Mouse (Mus musculus) heart, postnatal 36 days (tissue): ENCODE data around the gene Rbm44. TPM values are rescaled to one million over a fixed set of nuclear protein-coding genes. Genes with fewer than 3 reads are reported as not detected.

Experiments
- DNase-seq, 2 experiments: peaks; one replicate each; pipeline ENCODE4 v3.0.0; 2021 to 2022
- intact Hi-C: fragments of 180-260 bp; cut with DNase I; formaldehyde crosslinking; loops from one replicate; pipeline ENCODE4 v1.15.1; 2025
- total RNA-seq, 2 experiments: library from RNA; stranded (reverse); gene quantifications; 2 replicates each; pipeline ENCODE4 v1.2.3; 2021

Rbm44 gene
- total RNA-seq, 2 experiments from 2014 or later: not detected

- intact Hi-C loops: no loop called here
- DNase-seq: no peak
Measured at GRCm38 (mm10) chr1:91206873-91207272, 62.0 kb downstream of the Rbm44 start.

- DNase-seq: no peak
Measured at GRCm38 (mm10) chr1:91207334-91208074, 62.6 kb downstream of the Rbm44 start.

GRCm38 (mm10) chr1:91209343-91209742 is 64.5 kb downstream of the Rbm44 start:
- intact Hi-C loops: no loop called here
- DNase-seq: peak in 1 of 2 experiments; percentile 40

More at GRCm38 (mm10) chr1:91207334-91208074, 62.6 kb downstream of the Rbm44 start:
- intact Hi-C loops: no loop called here

- DNase-seq: peak; percentile 68 to 74
- intact Hi-C loops: no loop called here
Measured at GRCm38 (mm10) chr1:91209785-91210184, 64.9 kb downstream of the Rbm44 start.

GRCm38 (mm10) chr1:91211099-91211498 is 66.2 kb downstream of the Rbm44 start:
- peak; percentile 53 to 59 for DNase-seq
- intact Hi-C loops: loop anchor here (1.0 kb wide), 2 partner anchors 32 to 236 kb away; partner anchors contain the start of gene Ramp1

- DNase-seq: peak; percentile 39 to 42
- intact Hi-C loops: loop anchor here (1.0 kb wide), 2 partner anchors 32 to 236 kb away; partner anchors contain the start of gene Ramp1
Measured at GRCm38 (mm10) chr1:91211591-91212008, 66.7 kb downstream of the Rbm44 start.

- intact Hi-C loops: no loop called here
- DNase-seq: no peak
Measured at GRCm38 (mm10) chr1:91215264-91215663, 70.4 kb downstream of the Rbm44 start.

- DNase-seq: peak in 1 of 2 experiments; percentile 10
- intact Hi-C loops: no loop called here
Measured at GRCm38 (mm10) chr1:91215981-91216380, 71.1 kb downstream of the Rbm44 start.

GRCm38 (mm10) chr1:91216504-91217267 is 71.8 kb downstream of the Rbm44 start:
- intact Hi-C loops: no loop called here
- DNase-seq: peak; percentile 23 to 36

- intact Hi-C loops: no loop called here
- DNase-seq: no peak
Measured at GRCm38 (mm10) chr1:91219641-91220321, 74.9 kb downstream of the Rbm44 start.

- no peak for DNase-seq
- intact Hi-C loops: no loop called here
Measured at GRCm38 (mm10) chr1:91220322-91220672, 75.4 kb downstream of the Rbm44 start.

Other genes starting within 250 kb of the Rbm44 start
- gene Mlph, start 230.0 kb upstream of the Rbm44 start, total RNA-seq: under 1 TPM; 0.61 to 0.70 TPM
- not detected for gene Prlh, start 192.0 kb upstream of the Rbm44 start, total RNA-seq
- 1 to 10 TPM; 2.0 to 2.1 TPM for gene Rab17, start 175.4 kb upstream of the Rbm44 start, total RNA-seq
- 10 to 100 TPM; 69.1 to 80.9 TPM for gene Lrrfip1, start 146.4 kb upstream of the Rbm44 start, total RNA-seq
- gene Ramp1, start 34.7 kb downstream of the Rbm44 start, total RNA-seq: 10 to 100 TPM in 1 of 2 experiments, 1 to 10 TPM in 1; 6.4 to 11.0 TPM
- gene Ube2f, start 105.2 kb downstream of the Rbm44 start, total RNA-seq: 10 to 100 TPM; 45.1 to 50.0 TPM
- 10 to 100 TPM; 13.9 to 15.1 TPM for gene Scly, start 153.2 kb downstream of the Rbm44 start, total RNA-seq
- under 1 TPM in 1 of 2 experiments, not detected in 1; 0.05 TPM for gene Espnl, start 177.0 kb downstream of the Rbm44 start, total RNA-seq
- gene Klhl30, start 205.9 kb downstream of the Rbm44 start, total RNA-seq: 10 to 100 TPM; 36.6 to 48.8 TPM
- not detected for gene Erfe, start 221.3 kb downstream of the Rbm44 start, total RNA-seq